Mouse (Mus musculus) forelimb bud, embryonic 11.5 days (tissue): ENCODE data around the gene Zfpm1.

Experiments used
- DNase-seq: peaks from one replicate; pipeline ENCODE4 v3.0.0-alpha.2; 2012; ENCODE audit warnings: low read depth, low spot score

Zfpm1 gene

GRCm38 (mm10) chr8:122282035-122282358 is at the start of gene Zfpm1:
Gene Zfpm1, plus strand, starts transcription at chr8:122282141.
- no peak for DNase-seq

- peak; percentile 69 for DNase-seq
Measured at GRCm38 (mm10) chr8:122234055-122234454, 47.9 kb upstream of the Zfpm1 start.

GRCm38 (mm10) chr8:122236521-122236920 is 45.4 kb upstream of the Zfpm1 start:
- DNase-seq, result no peak

GRCm38 (mm10) chr8:122238225-122238624 is 43.7 kb upstream of the Zfpm1 start:
- DNase-seq, result no peak

- no peak for DNase-seq
Measured at GRCm38 (mm10) chr8:122238731-122239130, 43.2 kb upstream of the Zfpm1 start.

- no peak for DNase-seq
Measured at GRCm38 (mm10) chr8:122240241-122241026, 41.5 kb upstream of the Zfpm1 start.

GRCm38 (mm10) chr8:122243310-122243709 is 38.6 kb upstream of the Zfpm1 start:
- DNase-seq, result no peak

- DNase-seq, result no peak
Measured at GRCm38 (mm10) chr8:122245161-122245560, 36.8 kb upstream of the Zfpm1 start.

- peak; percentile 71 for DNase-seq
Measured at GRCm38 (mm10) chr8:122246257-122247211, 35.4 kb upstream of the Zfpm1 start.

- DNase-seq, result no peak
Measured at GRCm38 (mm10) chr8:122251739-122252138, 30.2 kb upstream of the Zfpm1 start.

- DNase-seq, result no peak
Measured at GRCm38 (mm10) chr8:122252366-122252765, 29.6 kb upstream of the Zfpm1 start.

- no peak for DNase-seq
Measured at GRCm38 (mm10) chr8:122259351-122259750, 22.6 kb upstream of the Zfpm1 start.

- DNase-seq, result no peak
Measured at GRCm38 (mm10) chr8:122260755-122261154, 21.2 kb upstream of the Zfpm1 start.

- DNase-seq, result no peak
Measured at GRCm38 (mm10) chr8:122262835-122263234, 19.1 kb upstream of the Zfpm1 start.

- DNase-seq, result no peak
Measured at GRCm38 (mm10) chr8:122264243-122264642, 17.7 kb upstream of the Zfpm1 start.

- DNase-seq, result no peak
Measured at GRCm38 (mm10) chr8:122265522-122265921, 16.4 kb upstream of the Zfpm1 start.

GRCm38 (mm10) chr8:122266867-122267266 is 15.1 kb upstream of the Zfpm1 start:
- no peak for DNase-seq

- no peak for DNase-seq
Measured at GRCm38 (mm10) chr8:122268861-122269260, 13.1 kb upstream of the Zfpm1 start.

GRCm38 (mm10) chr8:122269404-122269803 is 12.5 kb upstream of the Zfpm1 start:
- DNase-seq, result peak; percentile 84

- no peak for DNase-seq
Measured at GRCm38 (mm10) chr8:122270555-122270954, 11.4 kb upstream of the Zfpm1 start.

GRCm38 (mm10) chr8:122273152-122273551 is 8.8 kb upstream of the Zfpm1 start:
- peak; percentile 88 for DNase-seq

GRCm38 (mm10) chr8:122273826-122274225 is 8.1 kb upstream of the Zfpm1 start:
- DNase-seq, result no peak
